Mouse (Mus musculus): Measurements from ENCODE around the gene Adamts12.

Gene Adamts12

GRCm38 (mm10) chr15:11173884-11174470 is 109.4 kb downstream of the Adamts12 start:
- DNase-seq = no peak

GRCm38 (mm10) chr15:11174842-11175241 is 110.3 kb downstream of the Adamts12 start:
- no peak for DNase-seq

DNA sequence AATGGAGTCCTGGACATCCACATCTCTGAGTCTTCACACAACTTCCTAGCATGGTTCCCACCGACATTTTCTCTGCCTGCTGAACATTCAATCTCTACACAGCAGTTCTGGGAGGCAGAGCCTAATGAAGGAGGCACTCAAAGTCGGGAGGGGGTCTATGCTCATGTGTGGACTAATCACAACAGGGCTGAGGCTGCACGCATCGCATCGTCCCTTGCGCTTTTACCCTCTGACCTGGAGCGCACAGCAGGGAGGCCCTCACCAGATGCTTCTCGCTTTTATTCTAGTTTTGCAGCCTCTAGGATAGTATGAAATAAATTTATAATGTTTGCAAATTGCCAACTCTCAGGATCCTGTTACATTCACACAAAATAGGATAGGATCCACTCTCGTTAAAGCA is 112.9 kb downstream of the Adamts12 start:
- DNase-seq = no peak

- no peak for DNase-seq
Measured at GRCm38 (mm10) chr15:11179751-11180169, 115.2 kb downstream of the Adamts12 start.

GRCm38 (mm10) chr15:11186711-11187110 is 122.1 kb downstream of the Adamts12 start:
- no peak for DNase-seq

DNA sequence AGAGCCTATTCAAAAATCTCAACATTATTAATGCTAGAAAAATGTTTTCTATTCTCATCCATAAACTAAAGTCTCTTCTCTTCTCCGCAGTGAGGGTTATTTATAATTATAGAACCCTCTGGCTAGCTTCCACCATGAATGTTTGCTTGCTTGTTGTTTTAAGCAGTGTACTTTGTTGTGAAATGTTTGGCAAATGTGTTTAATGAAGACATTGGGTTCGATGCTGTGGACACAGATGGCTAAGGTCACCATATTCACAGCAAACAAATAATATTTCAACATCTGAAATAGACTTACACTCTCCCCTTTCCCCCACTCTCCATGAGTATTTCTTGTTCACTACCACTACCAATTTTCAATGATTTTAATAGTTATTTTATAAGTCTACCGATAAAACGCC is 125.9 kb downstream of the Adamts12 start:
- no peak for DNase-seq

- no peak for DNase-seq
Measured at GRCm38 (mm10) chr15:11192762-11193161, 128.2 kb downstream of the Adamts12 start.

DNA sequence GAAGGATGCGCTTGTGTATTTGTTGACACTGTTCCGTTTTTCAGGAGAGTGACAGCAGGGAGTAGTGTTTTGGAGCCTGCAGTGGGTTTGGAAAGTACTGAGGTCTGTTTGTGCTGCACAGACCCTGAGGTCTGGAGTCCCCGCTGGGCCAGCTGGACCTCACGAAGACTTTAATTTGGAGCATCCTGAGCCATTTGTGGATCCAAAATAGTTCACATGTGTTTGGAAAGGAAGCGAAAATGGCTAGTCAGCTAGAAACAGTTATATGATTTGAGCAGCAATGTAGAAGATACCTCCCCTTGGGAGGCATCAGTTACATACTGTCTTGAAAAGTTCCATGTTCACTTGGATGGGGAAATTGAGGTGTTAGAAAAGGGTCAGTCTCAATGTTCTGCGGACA is 132.5 kb downstream of the Adamts12 start:
- DNase-seq = no peak

GRCm38 (mm10) chr15:11198246-11198795 is 133.7 kb downstream of the Adamts12 start:
- no peak for DNase-seq

DNA sequence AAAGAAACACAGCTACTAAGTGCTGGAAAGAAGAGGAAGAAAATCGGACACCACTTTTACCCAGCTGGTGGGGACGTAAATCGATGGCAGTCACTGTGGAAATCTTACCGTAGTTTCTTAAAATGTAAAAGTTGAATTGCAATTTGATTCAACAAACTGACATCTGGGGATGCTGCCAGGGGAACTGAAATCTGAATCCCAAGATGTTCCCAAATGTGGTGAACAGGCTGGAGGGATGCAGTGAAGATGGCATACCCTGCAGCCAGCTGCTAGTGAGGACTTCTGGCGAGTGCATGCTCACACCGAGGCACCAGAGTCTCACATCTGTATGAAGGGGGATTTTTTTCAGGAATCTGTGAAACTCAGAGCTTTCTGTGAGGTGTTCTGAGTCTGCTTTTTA is 138.5 kb downstream of the Adamts12 start:
- DNase-seq = no peak

- DNase-seq = no peak
Measured at GRCm38 (mm10) chr15:11204934-11205333, 140.3 kb downstream of the Adamts12 start.

- no peak for DNase-seq
Measured at GRCm38 (mm10) chr15:11210976-11211375, 146.4 kb downstream of the Adamts12 start.

DNA sequence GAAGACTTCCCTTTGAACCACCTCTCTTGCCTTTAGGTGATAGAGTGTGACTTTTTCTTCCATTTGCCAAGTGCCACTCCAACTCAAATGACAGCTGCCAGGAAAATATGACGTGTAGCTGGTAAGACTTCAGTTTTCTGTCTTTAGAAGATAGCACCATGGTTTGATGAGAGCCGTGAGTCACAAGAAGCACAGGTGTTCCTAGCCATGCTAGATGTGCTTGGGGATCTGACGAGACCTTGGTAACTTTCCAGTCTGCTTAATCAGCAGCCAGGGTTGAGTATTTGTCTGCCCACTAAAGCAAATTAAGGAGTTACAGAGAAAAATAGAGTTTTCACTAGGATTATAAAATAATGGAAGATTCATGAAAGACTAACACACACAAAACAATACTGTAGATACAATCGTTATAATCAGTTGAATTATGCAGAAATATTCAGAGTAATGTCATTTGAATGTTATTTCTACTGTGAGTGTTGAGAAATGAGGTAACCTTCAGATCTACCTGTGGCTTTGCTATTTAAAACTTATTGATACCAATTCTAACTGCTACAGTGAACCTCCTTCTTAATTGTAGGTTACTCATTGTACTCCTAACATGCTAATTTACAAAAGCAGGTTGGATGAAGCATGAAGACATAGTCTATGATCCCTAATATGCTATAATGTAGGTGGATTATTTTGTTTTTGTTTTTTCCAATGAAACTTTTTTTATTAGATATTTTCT is 169.5 kb downstream of the Adamts12 start:
- DNase-seq = no peak

- DNase-seq = no peak
Measured at GRCm38 (mm10) chr15:11240406-11240805, 175.8 kb downstream of the Adamts12 start.

DNA sequence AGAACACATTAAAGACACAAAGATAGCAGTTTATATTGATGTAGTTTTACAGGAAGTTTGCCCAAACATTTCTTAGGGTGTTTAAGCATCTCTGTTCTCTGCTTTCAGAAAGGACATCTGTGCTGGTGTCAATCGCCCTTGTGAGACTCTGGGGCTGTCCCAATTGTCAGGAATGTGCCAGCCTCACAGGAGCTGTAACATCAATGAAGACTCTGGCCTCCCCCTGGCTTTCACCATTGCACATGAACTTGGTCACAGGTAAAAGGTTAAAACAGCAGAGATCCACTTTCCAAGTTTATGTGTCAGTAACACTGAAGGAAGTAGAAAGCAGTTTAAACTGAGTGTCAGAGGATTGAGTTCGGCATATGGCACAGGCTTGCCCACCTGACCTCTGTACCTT is 176.7 kb downstream of the Adamts12 start:
- DNase-seq = no peak

- DNase-seq = no peak
Measured at GRCm38 (mm10) chr15:11246402-11246801, 181.8 kb downstream of the Adamts12 start.

- no peak for DNase-seq
Measured at GRCm38 (mm10) chr15:11279273-11280080, 214.9 kb downstream of the Adamts12 start.

DNA sequence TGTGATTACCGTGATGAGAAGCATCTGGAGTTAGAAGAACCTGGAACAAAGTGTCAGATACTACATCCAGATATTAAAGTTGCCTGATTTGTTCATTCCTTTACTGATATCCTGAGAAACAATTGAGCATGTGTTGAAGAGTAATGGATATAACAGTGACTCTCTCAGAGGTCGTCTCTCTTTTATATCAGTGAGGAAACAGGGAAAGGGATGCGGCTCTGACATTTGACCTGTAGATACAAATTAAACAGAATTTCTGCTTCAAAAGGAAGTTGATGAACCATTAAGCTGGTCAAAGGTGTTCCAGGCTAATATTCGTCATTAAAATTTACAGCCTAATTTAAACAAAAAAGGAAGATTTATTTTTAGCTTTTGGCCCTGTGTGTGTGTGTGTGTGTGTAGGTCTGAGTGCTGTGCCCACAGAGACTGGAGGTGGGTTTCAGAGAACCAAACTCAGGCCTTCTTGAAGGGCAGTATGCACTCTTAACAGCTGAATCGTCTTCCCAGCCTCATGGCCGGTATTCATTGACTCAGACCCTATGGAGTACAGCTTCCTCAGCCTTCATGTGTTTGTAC is 216.2 kb downstream of the Adamts12 start:
- no peak for DNase-seq

GRCm38 (mm10) chr15:11283171-11283570 is 218.6 kb downstream of the Adamts12 start:
- DNase-seq = no peak

DNA sequence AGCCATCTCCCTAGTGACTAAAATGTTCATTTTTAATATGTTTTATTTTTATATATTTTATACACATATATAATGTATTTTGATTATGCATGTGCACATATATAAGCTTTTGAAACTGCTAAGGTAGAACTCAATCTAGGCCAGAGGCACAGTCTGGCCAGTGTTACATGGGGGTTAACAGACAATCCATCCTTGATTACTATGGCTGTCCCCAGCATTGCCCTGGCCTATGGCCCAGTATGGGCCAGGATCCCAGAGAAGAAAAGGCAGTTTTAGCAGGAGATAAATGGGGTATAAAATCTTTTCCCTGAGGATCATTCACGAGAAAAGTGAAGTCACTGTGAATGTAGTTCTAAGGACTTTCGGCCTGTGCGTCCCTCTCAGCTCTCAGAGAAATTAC is 223.2 kb downstream of the Adamts12 start:
- no peak for DNase-seq

GRCm38 (mm10) chr15:11292246-11292645 is 227.7 kb downstream of the Adamts12 start:
- no peak for DNase-seq

DNA sequence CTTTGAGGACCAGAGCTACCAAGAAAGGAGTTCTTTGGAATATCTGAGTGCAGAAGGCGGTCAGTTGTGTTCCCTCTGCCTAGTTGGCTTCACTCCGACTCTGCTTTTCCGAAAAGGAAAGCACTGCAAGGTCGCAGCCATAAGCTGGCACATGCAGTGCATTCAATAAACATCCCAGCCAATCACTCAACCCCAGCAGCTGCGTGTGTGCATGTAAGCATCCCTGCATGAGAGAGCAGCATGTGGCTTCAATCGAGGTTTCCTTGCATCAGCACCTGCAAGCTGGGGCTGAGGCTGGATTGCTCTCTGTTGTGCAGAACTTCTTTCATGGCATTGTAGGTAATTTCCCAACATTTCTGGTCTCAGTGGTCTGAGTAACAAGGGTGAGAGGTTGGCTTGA is 230.4 kb downstream of the Adamts12 start:
- no peak for DNase-seq

DNA sequence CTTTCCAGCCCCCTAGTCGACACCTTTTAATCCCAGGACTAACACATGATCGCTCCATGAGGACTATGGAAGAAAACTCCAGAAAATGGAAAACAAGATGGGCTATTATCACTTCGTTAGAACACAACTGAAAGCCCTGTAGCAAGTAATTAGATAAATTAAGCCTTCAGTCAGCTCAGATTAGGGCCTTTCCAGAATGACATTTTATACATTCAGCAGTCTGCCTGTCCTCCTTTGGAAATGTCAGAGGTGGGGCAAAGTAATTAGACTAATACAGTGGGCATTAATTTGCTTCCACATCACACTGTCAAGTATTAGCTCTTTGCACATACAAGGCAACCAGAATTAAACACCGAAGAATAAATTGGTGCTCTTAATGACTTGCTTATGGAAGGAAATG is 233.4 kb downstream of the Adamts12 start:
- no peak for DNase-seq
